Comparison of ENCODE assay signal across 9 mouse cellular contexts in genomic region chr12:69447962-69448767, GRCm38 (mm10).
A peak's percentile ranks its signal among the peaks of the same experiment; 100 is the strongest.
DNase-seq lines count a peak whose midpoint lies in the region; ATAC-seq lines count a peak whose summit lies in the region.
"Had no signal": no experiment of that assay in that cellular context is flagged by ENCODE, and none has a peak within 500 bp of the region (broad histone marks: within the 10 kb centered on the region; RNA-seq: fewer than 3 reads in every experiment).

No protein-coding gene starts in this region.

- H3K4me2 ChIP-seq in embryonic facial prominence, embryonic 15.5 days (replicated peaks) = 0 out of 2 replicates have a peak overlapping the region, but pooled peaks have one; percentile 47
- peak overlapping the region; percentile 50 for H3K4me2 ChIP-seq in stomach, embryonic 15.5 days
- H3K4me2 ChIP-seq: midbrain, embryonic 12.5 days had no signal

- H3K4me1 ChIP-seq in embryonic facial prominence, embryonic 15.5 days = peaks cover 31% of the 10 kb centered on the region
- peaks cover 34% of the 10 kb centered on the region for H3K4me1 ChIP-seq in stomach, embryonic 15.5 days

- H3K4me3 ChIP-seq in embryonic facial prominence, embryonic 15.5 days (replicated peaks) = peak overlapping the region; percentile 18
- peak overlapping the region; percentile 22; the same call in 1 of the 2 replicates for H3K4me3 ChIP-seq in stomach, embryonic 15.5 days (replicated peaks)
- H3K4me3 ChIP-seq: midbrain, embryonic 12.5 days had no signal

- no peaks in the 10 kb centered on the region for H3K36me3 ChIP-seq in embryonic facial prominence, embryonic 15.5 days
- H3K36me3 ChIP-seq in stomach, embryonic 15.5 days = no peaks in the 10 kb centered on the region
- H3K36me3 ChIP-seq: midbrain, embryonic 12.5 days had no signal

- 37% methylated on average over 14 of the region's 14 CpGs for WGBS in embryonic facial prominence, embryonic 15.5 days
- 26% methylated on average over 14 of the region's 14 CpGs for WGBS in stomach, embryonic 15.5 days

- H3K27ac ChIP-seq in embryonic facial prominence, embryonic 15.5 days (replicated peaks) = peak overlapping the region; percentile 95
- peak overlapping the region; percentile 89 for H3K27ac ChIP-seq in stomach, embryonic 15.5 days
- H3K27ac ChIP-seq: midbrain, embryonic 12.5 days had no signal

- no peaks in the 10 kb centered on the region for H3K27me3 ChIP-seq in embryonic facial prominence, embryonic 15.5 days
- no peaks in the 10 kb centered on the region for H3K27me3 ChIP-seq in stomach, embryonic 15.5 days (replicated peaks)
- H3K27me3 ChIP-seq: midbrain, embryonic 12.5 days had no signal

- H3K9me3 ChIP-seq in embryonic facial prominence, embryonic 15.5 days (replicated peaks) = no peaks in the 10 kb centered on the region
- H3K9me3 ChIP-seq in stomach, embryonic 15.5 days = no peaks in the 10 kb centered on the region
- H3K9me3 ChIP-seq: midbrain, embryonic 12.5 days had no signal

- no peak for ATAC-seq in embryonic facial prominence, embryonic 15.5 days (ENCODE audit: insufficient number of reproducible peaks, low FRiP score, low TSS enrichment, low read depth)
- peak; percentile 40; the same call in 1 of the 2 replicates for ATAC-seq in stomach, embryonic 15.5 days (ENCODE audit: insufficient read depth, low FRiP score, low read depth)

- peak; percentile 33 for DNase-seq in gastrocnemius, adult 18-20 months (ENCODE audit: low spot score)
- no peak for DNase-seq in gastrocnemius, postnatal 10 days
- peak; percentile 80 to 84 for DNase-seq in B cell, adult 2 months
- DNase-seq in kidney, adult 9 months = peak; percentile 38
- peak; percentile 68 for DNase-seq in lung, postnatal 10 days
- DNase-seq in cerebellum, adult 11 months = no peak

- no peak overlapping the region for H3K9ac ChIP-seq in embryonic facial prominence, embryonic 15.5 days
- no peak overlapping the region for H3K9ac ChIP-seq in stomach, embryonic 15.5 days
- H3K9ac ChIP-seq: midbrain, embryonic 12.5 days had no signal

Comparison
In these comparisons a context has a peak if more than half of its experiments do, and no peak if none do; other contexts are left out.
1. DNase-seq: peak in gastrocnemius, adult 18-20 months (single experiment), B cell, adult 2 months (2 of 2), kidney, adult 9 months (single experiment) and lung, postnatal 10 days (single experiment); none in gastrocnemius, postnatal 10 days (single experiment) and cerebellum, adult 11 months (single experiment).